Mouse (Mus musculus) bone marrow macrophage, adult 2 months (primary cell): Measurements from ENCODE around the gene March1.

Experiments used
- CTCF ChIP-seq: IDR thresholded peaks from 2 replicates; pipeline ENCODE4 v1.5.1; 2012; ENCODE audit warnings: low read depth, mild to moderate bottlenecking, low read length, moderate library complexity
- POLR2A ChIP-seq: IDR thresholded peaks from 2 replicates; pipeline ENCODE4 v1.6.1; 2012; ENCODE audit warnings: mild to moderate bottlenecking, low read depth, low read length, borderline replicate concordance

DNA sequence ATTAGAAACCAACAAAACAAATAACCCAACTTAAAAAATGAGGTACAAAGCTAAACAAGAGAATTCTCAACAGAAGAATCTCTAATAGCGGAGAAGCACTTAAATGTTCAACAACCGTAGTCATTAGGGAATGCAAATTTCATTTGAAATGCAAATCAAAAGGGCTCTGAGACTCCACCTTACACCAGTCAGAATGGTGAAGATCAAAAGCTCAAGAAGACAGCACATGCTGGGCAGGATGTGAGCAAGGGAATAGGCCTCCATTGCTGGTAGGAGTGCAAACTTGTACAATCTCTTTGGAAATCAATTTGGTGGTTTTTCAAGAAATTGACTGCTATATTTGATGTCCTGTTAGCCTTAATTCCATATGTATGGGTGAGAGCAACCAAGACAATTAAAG is 8.2 kb upstream of the March1 start:
- TF ChIP-seq POLR2A (no peak), CTCF (no peak)
